Mouse (Mus musculus) bone marrow, adult 2 months (tissue): ENCODE results near the gene Col13a1.

Source experiments
- CTCF ChIP-seq: fragments of 200-500 bp; IDR thresholded peaks from 2 replicates; pipeline ENCODE4 v1.5.1; 2011; ENCODE audit warnings: low read length, control low read depth; ENCODE audit not compliant: control insufficient read depth, insufficient read depth
- POLR2A ChIP-seq: fragments of 200-500 bp; IDR thresholded peaks from 2 replicates; pipeline ENCODE4 v1.6.1; 2011; ENCODE audit warnings: low read depth, mild to moderate bottlenecking, control low read depth, low read length, borderline replicate concordance; ENCODE audit not compliant: control insufficient read depth

DNA sequence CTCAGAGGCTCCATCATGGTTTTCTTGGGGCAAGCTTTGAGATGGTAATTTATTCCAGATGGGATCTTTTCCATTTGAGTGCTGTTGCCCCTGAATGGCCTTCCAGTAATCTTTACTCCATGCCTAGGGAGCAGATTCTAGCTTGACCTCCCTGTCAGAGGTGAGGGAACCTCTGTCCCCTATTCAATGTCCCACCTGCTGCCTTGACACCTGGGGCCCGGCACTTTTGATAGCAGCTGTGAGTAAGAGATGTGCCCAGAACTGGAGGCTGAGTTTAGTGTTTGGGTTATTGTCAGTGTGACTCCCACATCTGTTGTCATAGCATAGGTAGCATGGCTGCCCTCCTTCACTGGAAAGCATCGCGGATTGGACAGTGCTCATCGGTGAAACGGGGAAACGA lies 147.2 kb downstream of the Col13a1 start:
- no peak for TF ChIP-seq CTCF
- TF ChIP-seq POLR2A = no peak
